Mouse (Mus musculus) testis, adult 2 months (tissue): ENCODE measurements at regions not wholly inside any gene's neighbourhood (a gene's known extent, or its start where the extent isn't known, plus 50 kb on each side); places are given as distances from the start of the nearest gene placed in this dataset.

ENCODE experiments used
- CTCF ChIP-seq: fragments of 200-500 bp; IDR thresholded peaks from 2 replicates; pipeline ENCODE4 v1.5.1; 2012; ENCODE audit warnings: low read depth, mild to moderate bottlenecking, inconsistent platforms, low read length, moderate library complexity; ENCODE audit not compliant: control insufficient read depth, insufficient read depth, insufficient replicate concordance
- POLR2A ChIP-seq: fragments of 200-500 bp; IDR thresholded peaks from 2 replicates; pipeline ENCODE4 v1.6.1; 2012; ENCODE audit warnings: low read depth, mild to moderate bottlenecking, inconsistent platforms, low read length, moderate library complexity; ENCODE audit not compliant: control insufficient read depth

DNA sequence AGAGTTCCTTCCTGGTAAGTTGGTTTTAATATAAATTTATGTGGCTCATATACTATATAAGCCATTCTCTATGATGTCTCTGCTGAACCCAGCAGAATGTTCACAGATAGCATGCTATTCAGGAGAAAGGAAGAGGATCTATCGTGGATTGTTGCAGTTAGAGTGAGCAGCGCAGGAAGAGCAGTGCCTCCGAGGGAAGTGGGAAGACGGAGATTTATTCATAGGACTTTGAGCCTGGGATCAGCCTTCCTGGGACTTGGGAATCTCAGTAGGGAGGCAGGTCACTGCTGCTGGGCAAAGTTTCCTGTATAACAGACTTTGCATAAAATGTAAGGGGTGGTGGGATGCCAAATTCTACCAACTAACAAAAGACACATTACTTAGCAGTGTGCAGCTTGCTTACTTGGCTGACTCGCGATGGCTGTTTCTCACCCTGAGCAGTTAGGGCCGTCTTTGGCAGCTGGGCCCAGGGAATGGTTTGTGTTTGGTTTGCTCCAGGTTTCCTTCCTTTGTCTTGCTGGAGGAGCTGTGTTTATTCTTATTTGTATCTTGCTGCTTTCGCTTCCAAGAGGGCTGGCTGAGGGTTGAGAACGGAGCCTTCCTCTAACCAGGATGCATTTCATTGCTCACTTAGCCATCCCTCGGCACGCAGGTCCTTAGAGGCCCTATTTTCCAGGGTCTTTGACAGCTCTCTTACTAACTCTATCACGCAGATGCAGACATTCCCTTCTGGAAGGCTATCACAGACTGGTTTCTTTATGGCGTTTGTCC is 226.9 kb downstream of the Gm11077 start:
- TF ChIP-seq CTCF, result no peak
- TF ChIP-seq POLR2A, result no peak
